Mouse (Mus musculus) gastrocnemius, postnatal 25 days (tissue): ENCODE data around the gene Rxfp2. TPM values are rescaled to one million over a fixed set of nuclear protein-coding genes. Genes with fewer than 3 reads are reported as not detected.

Source experiments
- DNase-seq: peaks from one replicate; pipeline ENCODE4 v3.0.0; 2022
- total RNA-seq, 2 experiments: library from RNA; stranded (reverse); gene quantifications; 1 replicate in 1 of 2; 2 replicates in 1 of 2; pipeline ENCODE4 v1.2.3; 2021

The Rxfp2 gene
- total RNA-seq, 2 experiments from 2014 or later: not detected

- DNase-seq: peak; percentile 18
These were observed 97.0 kb downstream of the Rxfp2 start for GRCm38 (mm10) chr5:150115271-150116092.

- no peak for DNase-seq
These were observed 97.9 kb downstream of the Rxfp2 start for GRCm38 (mm10) chr5:150116216-150116905.

- DNase-seq: no peak
These were observed 98.4 kb downstream of the Rxfp2 start for GRCm38 (mm10) chr5:150116906-150117216.

GRCm38 (mm10) chr5:150118124-150118454, 99.6 kb downstream of the Rxfp2 start:
- no peak for DNase-seq

GRCm38 (mm10) chr5:150118455-150119241, 100.2 kb downstream of the Rxfp2 start, which contains the start of gene Fry:
Gene Fry, plus strand, starts transcription at chr5:150118645.
- peak; percentile 97 for DNase-seq

- no peak for DNase-seq
These were observed 102.2 kb downstream of the Rxfp2 start for GRCm38 (mm10) chr5:150120676-150121075.

- no peak for DNase-seq
These were observed 103.6 kb downstream of the Rxfp2 start for GRCm38 (mm10) chr5:150122095-150122494.

- no peak for DNase-seq
These were observed 104.1 kb downstream of the Rxfp2 start for GRCm38 (mm10) chr5:150122571-150122970.

- no peak for DNase-seq
These were observed 107.4 kb downstream of the Rxfp2 start for GRCm38 (mm10) chr5:150125920-150126319.

- DNase-seq: no peak
These were observed 110.0 kb downstream of the Rxfp2 start for GRCm38 (mm10) chr5:150128432-150128831.

- DNase-seq: no peak
These were observed 111.7 kb downstream of the Rxfp2 start for GRCm38 (mm10) chr5:150130144-150130543.

GRCm38 (mm10) chr5:150131166-150131565, 112.7 kb downstream of the Rxfp2 start:
- DNase-seq: no peak

Other genes starting within 250 kb of the Rxfp2 start
- 10 to 100 TPM; 75.1 to 87.6 TPM for gene Fry, start 100.0 kb downstream of the Rxfp2 start, total RNA-seq